Mouse (Mus musculus) right cerebral cortex, adult 18-20 months (tissue): ENCODE data around the gene Sf3b6.
A peak's percentile ranks its signal among the peaks of the same experiment; 100 is the strongest.

ENCODE experiments used
- DNase-seq: peaks from one replicate; pipeline ENCODE4 v3.0.0; 2022; ENCODE audit warnings: mixed read lengths

Gene Sf3b6

GRCm38 (mm10) chr12:4841392-4841887 lies 24.1 kb downstream of the Sf3b6 start, which contains the start of gene Fkbp1b:
Gene Fkbp1b (minus strand): TSS chr12:4841591.
- DNase-seq, result peak; percentile 56

- no peak for DNase-seq
These were observed 25.1 kb downstream of the Sf3b6 start for GRCm38 (mm10) chr12:4842456-4842855.

GRCm38 (mm10) chr12:4842890-4843597 lies 25.7 kb downstream of the Sf3b6 start, which contains the start of gene Wdcp:
Gene Wdcp (plus strand): TSS chr12:4843303.
- peak; percentile 95 for DNase-seq

GRCm38 (mm10) chr12:4843741-4844140 lies 26.4 kb downstream of the Sf3b6 start:
- DNase-seq, result no peak

- no peak for DNase-seq
These were observed 38.8 kb downstream of the Sf3b6 start for GRCm38 (mm10) chr12:4856160-4856559.

GRCm38 (mm10) chr12:4856834-4857233 lies 39.5 kb downstream of the Sf3b6 start:
- DNase-seq, result no peak

- no peak for DNase-seq
These were observed 42.0 kb downstream of the Sf3b6 start for GRCm38 (mm10) chr12:4859241-4859914.

GRCm38 (mm10) chr12:4862672-4863071 lies 45.3 kb downstream of the Sf3b6 start:
- DNase-seq, result no peak

GRCm38 (mm10) chr12:4863654-4864337 lies 46.5 kb downstream of the Sf3b6 start:
- no peak for DNase-seq

GRCm38 (mm10) chr12:4864338-4864690 lies 47.0 kb downstream of the Sf3b6 start:
- DNase-seq, result peak; percentile 69

GRCm38 (mm10) chr12:4868924-4869323 lies 51.6 kb downstream of the Sf3b6 start:
- DNase-seq, result no peak

- no peak for DNase-seq
These were observed 53.9 kb downstream of the Sf3b6 start for GRCm38 (mm10) chr12:4871260-4871659.

- DNase-seq, result no peak
These were observed 54.9 kb downstream of the Sf3b6 start for GRCm38 (mm10) chr12:4872273-4872672.

GRCm38 (mm10) chr12:4872983-4873477 lies 55.7 kb downstream of the Sf3b6 start:
- DNase-seq, result no peak

GRCm38 (mm10) chr12:4873531-4873930 lies 56.2 kb downstream of the Sf3b6 start:
- DNase-seq, result no peak

- DNase-seq, result peak; percentile 49
These were observed 57.0 kb downstream of the Sf3b6 start, which contains the start of gene Mfsd2b for GRCm38 (mm10) chr12:4874161-4874927. Gene Mfsd2b (minus strand): TSS chr12:4874359.

GRCm38 (mm10) chr12:4875623-4876022 lies 58.3 kb downstream of the Sf3b6 start:
- no peak for DNase-seq
